Mouse (Mus musculus): Measurements from ENCODE around the gene Gm17067.
"Not testable (repeated sequence)": the region's sequence is repeated elsewhere in the genome, so short reads cannot be mapped to it uniquely, and the experiment has no call there.

Gene Gm17067

GRCm38 (mm10) chr7:42726917-42727316 is at the start of gene Gm17067:
Gene Gm17067, minus strand, starts transcription at chr7:42727017.
- DNase-seq (ENCODE audit: low spot score in 2 of 2) = not testable (repeated sequence)

- DNase-seq (ENCODE audit: low spot score in 2 of 2) = no peak
Measured at GRCm38 (mm10) chr7:42749836-42750235, 23.0 kb upstream of the Gm17067 start.

GRCm38 (mm10) chr7:42738536-42739210 is 11.9 kb upstream of the Gm17067 start:
- DNase-seq (ENCODE audit: low spot score in 2 of 2) = no peak

- DNase-seq (ENCODE audit: low spot score in 2 of 2) = peak in 1 of 2 experiments; percentile 3
Measured at GRCm38 (mm10) chr7:42693251-42693650, 33.6 kb downstream of the Gm17067 start.

- peak; percentile 69 to 87 for DNase-seq (ENCODE audit: low spot score in 2 of 2)
Measured at GRCm38 (mm10) chr7:42692362-42693158, 34.3 kb downstream of the Gm17067 start, which contains the start of gene Zfp975. Gene Zfp975, minus strand, starts transcription at chr7:42692742.

- not testable (repeated sequence) for DNase-seq (ENCODE audit: low spot score in 2 of 2)
Measured at GRCm38 (mm10) chr7:42680081-42680480, 46.7 kb downstream of the Gm17067 start.

- DNase-seq (ENCODE audit: low spot score in 2 of 2) = not testable (repeated sequence)
Measured at GRCm38 (mm10) chr7:42679646-42680045, 47.2 kb downstream of the Gm17067 start.

GRCm38 (mm10) chr7:42660140-42660539 is 66.7 kb downstream of the Gm17067 start:
- DNase-seq (ENCODE audit: low spot score in 2 of 2) = not testable (repeated sequence)

Data from left cerebral cortex, adult 9 months (tissue).